Mouse (Mus musculus): Measurements from ENCODE around the gene Fcho1.

GRCm38 (mm10) chr8:71758816-71759215, 33.3 kb upstream of the Fcho1 start:
- TF ChIP-seq GATA1 (IDR thresholded peaks at IDR 0.05; ENCODE audit: low read length) (no peak), TAL1 (IDR thresholded peaks at IDR 0.05; ENCODE audit: low read length) (no peak)

All from erythroblast, embryonic 14.5 days (primary cell).